In genomic region chr3:18488886-18489285, GRCm38 (mm10) we compare ENCODE assay signal across 27 mouse cellular contexts.
"Had no signal": no experiment of that assay in that cellular context is flagged by ENCODE, and none has a peak within 500 bp of the region (broad histone marks: within the 10 kb centered on the region; RNA-seq: fewer than 3 reads in every experiment).

No protein-coding gene starts in this region.

- H3K27me3 ChIP-seq: heart, embryonic 13.5 days; heart, embryonic 15.5 days; hindbrain, embryonic 13.5 days; hindbrain, embryonic 15.5 days; kidney, embryonic 15.5 days; limb, embryonic 13.5 days; limb, embryonic 15.5 days; liver, embryonic 12.5 days had no signal

- ATAC-seq: hindbrain, postnatal 0 days; intestine, embryonic 16.5 days; liver, embryonic 12.5 days had no signal

- H3K4me1 ChIP-seq: heart, embryonic 13.5 days; heart, embryonic 15.5 days; hindbrain, embryonic 13.5 days; hindbrain, embryonic 15.5 days; kidney, embryonic 15.5 days; limb, embryonic 13.5 days; limb, embryonic 15.5 days; liver, embryonic 12.5 days had no signal

- H3K9me3 ChIP-seq: heart, embryonic 13.5 days; heart, embryonic 15.5 days; hindbrain, embryonic 15.5 days; limb, embryonic 13.5 days; limb, embryonic 15.5 days; liver, embryonic 12.5 days had no signal

- H3K4me3 ChIP-seq: gastrocnemius, adult 2 months; heart, adult 2 months; heart, embryonic 13.5 days; heart, embryonic 15.5 days; hindbrain, embryonic 13.5 days; hindbrain, embryonic 15.5 days; kidney, embryonic 15.5 days; limb, embryonic 13.5 days; limb, embryonic 15.5 days; liver, embryonic 12.5 days had no signal

- DNase-seq: gastrocnemius, adult 2 months; gastrocnemius, postnatal 10 days; gastrocnemius, postnatal 25 days; heart, adult 2 months; heart, postnatal 14 days; heart, postnatal 36 days; kidney, adult 11 months; kidney, adult 2 months; kidney, adult 9 months; kidney, postnatal 14 days; kidney, postnatal 36 days; layer of hippocampus, adult 9-11 months; layer of hippocampus, postnatal 36 days; left cerebral cortex, postnatal 4 days had no signal

- H3K27ac ChIP-seq: gastrocnemius, adult 2 months; heart, adult 2 months; heart, embryonic 13.5 days; heart, embryonic 15.5 days; hindbrain, embryonic 13.5 days; hindbrain, embryonic 15.5 days; hindbrain, postnatal 0 days; kidney, embryonic 15.5 days; kidney, postnatal 0 days; limb, embryonic 13.5 days; limb, embryonic 15.5 days; liver, embryonic 12.5 days; liver, embryonic 14.5 days had no signal

- H3K4me2 ChIP-seq: heart, embryonic 11.5 days; heart, embryonic 13.5 days; heart, embryonic 15.5 days; hindbrain, embryonic 13.5 days; hindbrain, embryonic 15.5 days; kidney, embryonic 15.5 days; limb, embryonic 13.5 days; limb, embryonic 15.5 days; liver, embryonic 12.5 days had no signal

- H3K9ac ChIP-seq: heart, embryonic 13.5 days; heart, embryonic 15.5 days; hindbrain, embryonic 13.5 days; hindbrain, embryonic 15.5 days; kidney, embryonic 15.5 days; limb, embryonic 13.5 days; limb, embryonic 15.5 days; liver, embryonic 12.5 days; liver, embryonic 14.5 days had no signal

- H3K36me3 ChIP-seq: heart, embryonic 13.5 days; heart, embryonic 15.5 days; hindbrain, embryonic 13.5 days; hindbrain, embryonic 15.5 days; kidney, embryonic 15.5 days; limb, embryonic 13.5 days; limb, embryonic 15.5 days; liver, embryonic 12.5 days had no signal
